Mouse (Mus musculus) hindbrain, postnatal 0 days (tissue): ENCODE results near the gene Fdxacb1. TPM values are rescaled to one million over a fixed set of nuclear protein-coding genes. Genes with fewer than 3 reads are reported as not detected.

Source experiments
- ATAC-seq: fragments of 200-750 bp; cut with Nextera tagmentation; 2 replicates; pipeline ENCODE4 v1.8.0; 2017; ENCODE audit warnings: mild to moderate bottlenecking, moderate TSS enrichment, moderate library complexity
- DNase-seq: peaks from one replicate; pipeline ENCODE4 v3.0.0-alpha.2; 2015; ENCODE audit warnings: low spot score
- H3K27ac ChIP-seq: fragments of 300-500 bp; sonication (generic); 2 replicates; pipeline ENCODE4 v1.5.1; 2014; ENCODE audit warnings: mild to moderate bottlenecking
- H3K27me3 ChIP-seq: fragments of 300-500 bp; sonication (generic); 2 replicates; pipeline ENCODE4 v1.6.1; 2014; ENCODE audit warnings: low read length, mixed read lengths; ENCODE audit not compliant: insufficient read depth
- H3K36me3 ChIP-seq: fragments of 300-500 bp; sonication (generic); 2 replicates; pipeline ENCODE4 v1.6.1; 2014; ENCODE audit warnings: low read length, mixed read lengths; ENCODE audit not compliant: insufficient read depth
- H3K4me1 ChIP-seq: fragments of 300-500 bp; sonication (generic); 2 replicates; pipeline ENCODE4 v1.6.1; 2014; ENCODE audit warnings: antibody characterized with exemption, low read length, mixed read lengths; ENCODE audit not compliant: insufficient read depth
- H3K4me2 ChIP-seq: fragments of 300-500 bp; sonication (generic); 2 replicates; pipeline ENCODE4 v1.6.1; 2014; ENCODE audit warnings: low read depth, mild to moderate bottlenecking, low read length, moderate library complexity, mixed read lengths
- H3K4me3 ChIP-seq: fragments of 300-500 bp; sonication (generic); 2 replicates; pipeline ENCODE4 v1.5.1; 2014; ENCODE audit warnings: low read length
- H3K9ac ChIP-seq: fragments of 300-500 bp; sonication (generic); replicated peaks from 2 replicates; pipeline ENCODE4 v1.6.1; 2014; ENCODE audit warnings: mild to moderate bottlenecking, low read length, moderate library complexity, mixed read lengths
- H3K9me3 ChIP-seq: fragments of 300-500 bp; sonication (generic); 2 replicates; pipeline ENCODE4 v1.6.1; 2016; ENCODE audit warnings: low read length, mixed read lengths
- CTCF ChIP-seq: IDR thresholded peaks from 2 replicates; pipeline ENCODE4 v1.5.1; 2016; ENCODE audit warnings: antibody characterized with exemption, control low read depth, low read depth
- WGBS: fragments of 180-500 bp; shearing (Covaris S2); extraction: QIAGEN DNeasy Blood & Tissue Kit; methylation state at CpG from one replicate; pipeline ENCODE4 v1.1.7; 2014; 5-methylcytosine and 5-hydroxymethylcytosine counted together
- polyA plus RNA-seq: library from polyadenylated mRNA; unstranded; fragments of >200 nt; fragmentation: Nextera tagmentation; extraction: Ambion mirVana; gene quantifications from 2 replicates; pipeline ENCODE4 v1.2.1, GENCODE M21; 2015
- total RNA-seq: library from RNA; depleted of rRNA; stranded (reverse); fragments of >200 nt; gene quantifications from 2 replicates; pipeline ENCODE4 v1.2.3, GENCODE M21; 2014

Gene Fdxacb1
- total and polyA plus RNA-seq, 2 experiments from 2014 or later: 8.9 to 12.0 TPM

GRCm38 (mm10) chr9:50734989-50735388, 33.0 kb upstream of the Fdxacb1 start:
- Histone ChIP-seq H3K9me3 (no peaks in the 10 kb centered on the region), H3K4me2 (peak overlapping the region; percentile 47), H3K4me1 (peaks cover 4% of the 10 kb centered on the region; the same call in 1 of the 2 replicates), H3K27me3 (no peaks in the 10 kb centered on the region), H3K9ac (no peak overlapping the region), H3K4me3 (no peak overlapping the region), H3K36me3 (no peaks in the 10 kb centered on the region), H3K27ac (no peak overlapping the region)
- DNase-seq: peak; percentile 85
- WGBS: 3% methylated on average over 9 of the region's 9 CpGs
- TF ChIP-seq CTCF: peak; percentile 86
- no peak for ATAC-seq

- peak; percentile 93 for DNase-seq
- Histone ChIP-seq H3K27me3 (no peaks in the 10 kb centered on the region), H3K4me3 (peak within 1 kb of the TSS; percentile 30), H3K4me2 (peak within 1 kb of the TSS; percentile 56), H3K9ac (no peak within 1 kb of the TSS), H3K27ac (no peak within 1 kb of the TSS), H3K36me3 (no peaks in the 10 kb centered on the region), H3K9me3 (no peaks in the 10 kb centered on the region), H3K4me1 (peaks cover 4% of the 10 kb centered on the region; the same call in 1 of the 2 replicates)
- peak; percentile 98 for ATAC-seq
- WGBS: 12% methylated on average over 36 of the region's 36 CpGs
- TF ChIP-seq CTCF: no peak
These were observed 28.8 kb upstream of the Fdxacb1 start, which contains the start of gene Dixdc1 for GRCm38 (mm10) chr9:50738914-50739870. Gene Dixdc1, minus strand, starts transcription at chr9:50739517.

- no peak for TF ChIP-seq CTCF
- 90% methylated on average over 14 of the region's 14 CpGs for WGBS
These were observed 26.9 kb upstream of the Fdxacb1 start for GRCm38 (mm10) chr9:50740867-50741784.

GRCm38 (mm10) chr9:50742261-50742660, 25.8 kb upstream of the Fdxacb1 start:
- DNase-seq (no peak), ATAC-seq (no peak)
- Histone ChIP-seq H3K4me3 (no peak overlapping the region), H3K27me3 (no peaks in the 10 kb centered on the region), H3K9ac (no peak overlapping the region), H3K4me2 (no peak overlapping the region), H3K27ac (no peak overlapping the region), H3K9me3 (no peaks in the 10 kb centered on the region), H3K36me3 (no peaks in the 10 kb centered on the region), H3K4me1 (peaks cover 11% of the 10 kb centered on the region; the same call in 1 of the 2 replicates)
- WGBS: 91% methylated on average over 3 of the region's 3 CpGs
- no peak for TF ChIP-seq CTCF

More at GRCm38 (mm10) chr9:50740867-50741784, 26.9 kb upstream of the Fdxacb1 start:
- H3K36me3 ChIP-seq: no peaks in the 10 kb centered on the region
- no peak overlapping the region for H3K4me3 ChIP-seq
- peaks cover 7% of the 10 kb centered on the region; the same call in 1 of the 2 replicates for H3K4me1 ChIP-seq
- DNase-seq (no peak), ATAC-seq (no peak)
- H3K4me2 ChIP-seq: no peak overlapping the region
- no peak overlapping the region for H3K27ac ChIP-seq
- no peaks in the 10 kb centered on the region for H3K27me3 ChIP-seq
- H3K9ac ChIP-seq: no peak overlapping the region
- no peaks in the 10 kb centered on the region for H3K9me3 ChIP-seq

GRCm38 (mm10) chr9:50742744-50743143, 25.3 kb upstream of the Fdxacb1 start:
- Histone ChIP-seq H3K4me3 (no peak overlapping the region), H3K9me3 (no peaks in the 10 kb centered on the region), H3K27me3 (no peaks in the 10 kb centered on the region), H3K4me1 (peaks cover 11% of the 10 kb centered on the region; the same call in 1 of the 2 replicates), H3K9ac (no peak overlapping the region), H3K27ac (no peak overlapping the region), H3K4me2 (no peak overlapping the region), H3K36me3 (no peaks in the 10 kb centered on the region)
- DNase-seq (no peak), ATAC-seq (no peak)
- 79% methylated on average over 2 of the region's 2 CpGs for WGBS
- no peak for TF ChIP-seq CTCF

- Histone ChIP-seq H3K4me2 (peak overlapping the region; percentile 58), H3K4me1 (peaks cover 6% of the 10 kb centered on the region; the same call in 1 of the 2 replicates), H3K9ac (0 out of 2 replicates have a peak overlapping the region, but pooled peaks have one; percentile 31), H3K36me3 (no peaks in the 10 kb centered on the region), H3K27me3 (no peaks in the 10 kb centered on the region), H3K4me3 (peak overlapping the region; percentile 34), H3K27ac (no peak overlapping the region), H3K9me3 (no peaks in the 10 kb centered on the region)
- TF ChIP-seq CTCF: no peak
- DNase-seq: no peak
- ATAC-seq: no peak
- 12% methylated on average over 7 of the region's 7 CpGs for WGBS
These were observed 22.2 kb upstream of the Fdxacb1 start for GRCm38 (mm10) chr9:50745806-50746205.
